Mouse (Mus musculus) ovary, postnatal 36 days (tissue): ENCODE results near the gene Zfp142.

Experiments used
- DNase-seq: peaks from one replicate; pipeline ENCODE4 v3.0.0; 2022; ENCODE audit warnings: low spot score, mixed read lengths

Gene Zfp142

DNA sequence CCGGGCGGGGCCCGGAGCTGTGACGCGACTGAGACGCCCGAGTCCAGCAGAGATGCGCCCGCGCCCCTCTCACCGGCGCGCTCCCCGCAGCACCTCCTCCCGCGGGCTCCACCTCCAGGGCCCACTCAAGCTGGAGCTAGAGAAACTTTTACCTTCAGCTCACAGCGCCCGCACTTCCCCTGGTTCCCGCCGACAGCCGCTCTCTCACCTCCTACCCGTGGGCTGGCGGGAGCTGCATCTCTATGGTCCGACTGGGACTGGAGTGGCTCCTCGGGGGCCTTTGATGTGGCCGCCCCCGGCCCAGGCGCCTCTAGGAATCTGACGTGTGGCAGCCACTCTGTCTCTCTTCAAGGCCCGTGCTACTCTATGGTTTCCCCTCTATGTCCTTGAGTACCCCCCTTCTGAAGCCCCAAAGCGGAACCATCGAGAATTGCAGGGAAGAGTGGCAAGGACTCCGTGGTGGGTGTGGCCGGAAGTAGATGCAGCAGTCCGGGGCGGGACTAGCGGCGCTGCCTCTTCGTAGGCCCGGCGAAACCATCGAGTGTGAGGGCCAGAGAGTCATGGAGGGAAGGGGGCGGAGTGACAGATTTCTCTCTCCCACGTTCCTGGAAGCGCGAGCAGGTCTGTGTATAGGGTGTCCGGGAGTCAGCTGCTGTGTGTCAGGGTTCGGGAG is at the start of gene Zfp142, which contains the start of gene Bcs1l:
TSS of gene Zfp142 (minus strand) at position 474 of the 673 bp plus-strand sequence.
TSS of gene Bcs1l (plus strand) at position 517 of the 673 bp plus-strand sequence.
- peak; percentile 97 for DNase-seq

DNA sequence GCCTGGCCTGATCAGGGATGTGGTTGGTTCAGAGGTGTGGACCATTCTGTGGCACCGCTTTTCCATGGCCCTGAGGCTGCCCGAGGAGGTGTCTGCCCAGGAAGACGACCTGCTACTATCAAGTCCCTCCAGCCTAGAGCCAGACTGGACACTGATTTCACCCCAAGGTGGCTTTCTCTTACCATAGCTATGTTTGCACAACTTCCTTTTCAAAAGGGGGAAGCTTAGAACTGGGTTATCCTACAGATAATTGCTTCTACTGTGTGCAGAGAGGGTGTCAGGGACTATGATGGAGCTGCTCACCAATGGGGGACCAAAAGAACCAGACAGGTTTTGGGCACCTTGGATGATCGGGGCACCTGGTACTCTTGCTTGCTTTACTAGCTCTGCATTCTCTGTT is 44.7 kb upstream of the Zfp142 start:
- DNase-seq, result no peak

DNA sequence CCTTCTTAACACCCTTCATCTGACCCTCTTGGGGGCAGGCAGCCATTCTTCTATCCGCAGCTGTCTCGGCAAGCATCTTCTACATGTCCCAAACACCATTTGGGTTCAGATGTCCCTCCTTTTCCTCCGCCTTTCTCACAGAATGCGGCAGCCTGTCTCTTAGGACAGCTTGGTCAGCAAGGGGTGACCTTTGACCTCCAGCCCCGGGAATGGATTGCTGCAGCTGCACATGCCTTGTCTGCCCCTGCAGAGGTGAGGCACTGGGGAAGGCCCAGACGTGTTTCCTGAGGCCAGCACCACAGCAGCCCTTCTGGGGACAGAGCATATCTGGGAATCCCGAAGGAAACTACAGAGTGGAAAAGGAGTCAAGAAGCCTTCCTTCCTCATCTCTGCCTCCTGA is 40.0 kb upstream of the Zfp142 start:
- DNase-seq, result no peak

GRCm38 (mm10) chr1:74626076-74626475 is 38.0 kb upstream of the Zfp142 start:
- DNase-seq, result no peak

DNA sequence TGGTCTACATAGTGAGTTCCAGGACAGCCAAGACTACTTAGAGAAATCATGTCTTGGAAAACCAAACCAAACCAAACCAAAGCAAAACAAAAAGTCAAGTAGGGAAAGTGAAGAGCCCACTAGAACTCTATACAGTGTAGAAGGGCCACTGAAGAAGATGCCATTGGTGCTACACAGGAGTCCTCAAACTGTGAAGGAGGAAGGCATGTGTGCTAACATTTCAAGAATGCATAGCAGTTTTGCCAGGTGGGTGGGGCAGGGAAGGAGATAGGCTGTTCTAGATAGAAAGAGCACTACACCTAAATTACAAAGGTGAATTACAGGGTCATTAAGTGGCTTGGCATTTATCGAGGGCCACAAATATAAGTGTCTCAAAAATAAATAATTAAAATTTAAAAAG is 36.1 kb upstream of the Zfp142 start:
- DNase-seq, result no peak

GRCm38 (mm10) chr1:74601267-74601962 is 13.4 kb upstream of the Zfp142 start, which contains the start of the genes Rnf25 and Stk36:
Rnf25 (minus strand) TSS chr1:74601397.
Stk36 (plus strand) TSS chr1:74601445.
- DNase-seq, result peak; percentile 78

DNA sequence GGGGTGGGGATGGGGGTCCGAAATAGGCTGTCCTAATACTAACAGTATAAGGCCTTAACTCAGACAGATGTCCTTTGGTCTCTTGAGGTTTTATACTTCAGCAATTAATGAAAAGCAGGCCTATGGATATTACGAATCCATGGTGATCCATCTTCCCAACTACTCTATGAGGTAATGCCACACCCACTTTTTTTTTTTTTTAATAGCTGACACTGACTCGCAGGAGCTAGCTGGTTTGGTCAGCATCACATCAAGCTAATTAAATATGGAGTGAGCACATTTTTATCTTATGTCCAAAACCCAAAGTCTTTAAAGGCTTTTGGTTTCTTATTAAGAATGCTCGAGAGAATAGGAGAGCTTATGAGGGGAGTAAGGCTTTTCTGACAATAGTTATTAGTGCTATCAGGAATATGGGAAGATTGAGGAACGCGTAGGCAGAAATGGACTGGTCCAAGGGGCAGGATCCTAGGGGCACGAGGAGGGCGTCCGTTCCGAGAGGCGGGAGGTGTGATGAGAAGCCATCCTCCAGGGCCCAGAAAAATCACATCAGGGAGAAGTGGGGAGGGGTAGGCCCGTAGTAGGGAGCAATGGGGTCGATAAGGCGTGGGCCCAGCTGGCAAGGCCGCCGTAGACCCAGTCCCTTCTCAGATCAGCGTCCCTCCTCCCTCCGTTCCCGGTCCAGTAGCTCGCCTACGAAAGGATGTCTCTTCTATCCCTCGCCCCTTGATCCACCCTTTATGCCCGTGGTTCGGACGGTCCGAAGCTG is 12.6 kb upstream of the Zfp142 start:
- no peak for DNase-seq

GRCm38 (mm10) chr1:74594434-74594833 is 6.4 kb upstream of the Zfp142 start:
- no peak for DNase-seq

- DNase-seq, result no peak
Observed at GRCm38 (mm10) chr1:74587233-74587772, 743 bp downstream of the Zfp142 start.

DNA sequence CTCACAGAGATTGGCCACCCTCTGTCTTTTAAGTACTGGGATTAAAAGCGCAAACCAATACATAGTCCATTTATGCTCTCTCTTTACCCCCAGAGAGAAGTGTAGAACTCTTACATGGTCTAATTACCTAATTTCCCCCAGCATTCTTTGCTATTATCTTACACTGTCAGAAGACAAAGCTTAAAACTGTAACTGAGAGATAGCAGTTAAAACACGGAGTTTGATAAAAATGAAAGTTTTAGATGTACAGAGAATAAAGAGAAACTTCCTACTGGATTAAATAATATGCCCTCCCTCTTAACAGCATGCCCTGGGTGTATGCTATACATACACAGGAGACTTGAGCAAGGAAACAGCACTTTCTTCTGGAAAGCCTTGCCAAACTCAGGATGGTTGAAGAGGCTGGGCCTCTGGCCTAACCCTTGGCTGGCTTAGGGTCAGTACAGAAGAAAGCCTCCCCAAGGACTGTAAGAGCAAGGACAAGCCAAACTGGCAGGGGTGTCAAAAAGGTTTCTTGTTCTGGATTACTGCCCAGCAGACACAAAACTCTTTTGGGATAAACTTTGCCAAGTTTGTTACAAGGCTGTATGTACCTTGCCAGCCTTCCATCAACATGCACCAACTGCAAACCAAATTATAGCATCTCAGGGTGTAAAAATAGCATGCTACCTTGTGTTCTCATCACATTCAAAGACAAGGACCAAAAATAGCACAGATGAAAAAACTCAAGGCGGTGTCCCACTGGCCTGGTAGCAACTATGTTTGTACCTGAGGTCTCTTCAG is 3.2 kb downstream of the Zfp142 start:
- no peak for DNase-seq

DNA sequence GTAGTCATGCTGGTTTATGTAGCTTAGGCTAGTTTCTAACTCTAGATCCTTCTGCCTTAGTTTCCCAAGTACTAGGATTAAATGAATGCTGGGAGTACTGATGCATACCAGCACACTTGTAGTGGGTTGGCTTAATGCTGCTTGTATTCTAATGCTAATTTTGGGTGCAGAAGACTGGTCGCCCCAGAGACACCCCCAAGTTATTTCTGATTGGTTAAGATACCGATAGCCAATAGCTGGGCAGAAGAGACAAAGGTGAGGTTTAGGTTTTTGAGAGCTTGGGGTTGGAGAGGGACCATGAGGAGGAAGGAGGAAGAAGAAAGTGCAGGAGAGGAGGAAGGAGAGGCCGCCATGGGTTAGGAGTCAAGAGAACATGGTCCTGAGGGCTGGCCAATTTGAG is 5.4 kb downstream of the Zfp142 start:
- no peak for DNase-seq

GRCm38 (mm10) chr1:74569739-74570719 is 18.0 kb downstream of the Zfp142 start:
- no peak for DNase-seq

- no peak for DNase-seq
Observed at GRCm38 (mm10) chr1:74565834-74566233, 22.2 kb downstream of the Zfp142 start.

DNA sequence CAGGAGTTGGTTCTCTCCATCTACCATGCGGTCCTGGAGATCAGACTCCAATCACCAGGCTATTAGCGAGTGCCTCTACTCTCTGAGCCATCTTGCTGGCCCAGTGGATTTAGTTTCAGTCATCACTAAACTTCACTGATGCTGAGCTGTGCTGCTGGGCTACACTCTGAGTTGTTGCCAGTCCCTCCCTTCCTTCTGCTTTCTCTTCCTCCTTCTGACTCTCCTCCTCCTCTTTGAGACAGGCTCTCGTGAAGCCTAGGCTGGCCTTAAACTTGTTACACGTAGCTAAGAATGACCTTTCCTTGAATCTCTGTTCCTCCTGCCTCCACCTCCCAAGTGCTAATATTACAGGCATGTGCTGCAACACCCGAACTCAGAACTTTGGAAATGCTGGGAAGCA is 29.0 kb downstream of the Zfp142 start:
- DNase-seq, result no peak

GRCm38 (mm10) chr1:74544184-74544583 is 43.9 kb downstream of the Zfp142 start, which contains the start of gene Usp37:
Usp37 (minus strand) TSS chr1:74544284.
- DNase-seq, result no peak

DNA sequence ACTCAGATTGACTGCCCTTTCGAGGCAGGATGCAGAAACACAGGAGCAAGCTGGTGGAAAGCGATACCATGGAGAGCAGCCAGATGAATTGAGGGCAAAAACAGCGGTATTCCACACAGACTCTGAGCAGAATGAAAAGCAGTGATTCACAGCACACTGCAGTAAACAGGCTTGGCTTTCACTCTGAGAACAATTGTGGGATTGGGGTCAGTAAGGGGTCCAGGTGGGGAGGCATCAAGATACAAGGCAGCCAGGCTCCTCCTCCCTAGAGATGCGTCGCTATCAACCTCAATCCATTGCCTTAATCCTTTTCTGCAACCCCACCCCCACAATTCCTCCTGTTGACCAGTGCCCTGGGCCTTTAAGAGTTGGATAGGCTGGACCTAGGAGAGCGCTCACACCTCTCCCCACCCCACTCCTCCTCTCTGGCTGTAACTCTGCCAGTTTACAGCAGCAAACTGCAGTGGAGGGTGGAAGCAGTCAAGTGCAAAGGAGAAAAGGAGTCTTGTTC is 45.5 kb downstream of the Zfp142 start, which contains the start of gene Plcd4:
TSS of gene Plcd4 (plus strand) at position 438 of the 511 bp plus-strand sequence.
- no peak for DNase-seq

DNA sequence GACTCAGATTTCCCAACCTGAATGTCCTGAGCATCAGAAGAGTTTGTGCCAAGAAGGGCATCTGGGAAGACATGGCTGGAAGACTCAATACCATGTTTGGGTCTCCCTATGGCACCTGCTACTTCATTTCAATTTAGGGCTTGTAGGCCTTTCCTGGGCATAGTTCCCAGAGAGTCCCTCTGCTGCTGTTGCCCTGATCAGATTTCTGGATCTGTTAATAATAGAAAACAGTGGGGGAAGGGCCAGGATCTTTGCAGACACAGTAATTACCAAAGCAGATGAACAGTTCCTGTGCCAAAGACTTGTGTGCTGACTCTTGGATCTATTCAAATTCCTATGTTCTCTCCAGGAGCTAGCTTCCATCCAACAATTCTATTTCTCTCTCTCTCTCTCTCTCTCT is 49.4 kb downstream of the Zfp142 start:
- no peak for DNase-seq

DNA sequence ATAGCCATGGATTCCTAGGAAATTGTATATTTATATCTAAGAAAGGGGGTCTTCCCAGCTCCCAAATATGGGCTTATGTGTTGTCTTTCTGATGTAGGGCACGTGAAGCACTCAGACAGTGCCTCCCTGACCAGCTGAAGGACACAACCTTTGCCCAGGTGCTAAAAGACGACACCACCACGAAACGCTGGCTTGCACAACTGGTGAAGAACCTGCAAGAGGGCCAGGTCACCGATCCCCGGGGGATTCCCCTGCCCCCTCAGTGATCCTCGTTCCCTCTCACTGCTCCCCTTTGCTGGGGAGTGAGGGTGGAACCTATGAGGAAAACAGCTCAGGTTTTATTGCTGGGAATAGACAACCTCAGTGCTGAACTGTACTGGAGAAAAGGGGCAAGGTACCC is 59.5 kb downstream of the Zfp142 start:
- no peak for DNase-seq

DNA sequence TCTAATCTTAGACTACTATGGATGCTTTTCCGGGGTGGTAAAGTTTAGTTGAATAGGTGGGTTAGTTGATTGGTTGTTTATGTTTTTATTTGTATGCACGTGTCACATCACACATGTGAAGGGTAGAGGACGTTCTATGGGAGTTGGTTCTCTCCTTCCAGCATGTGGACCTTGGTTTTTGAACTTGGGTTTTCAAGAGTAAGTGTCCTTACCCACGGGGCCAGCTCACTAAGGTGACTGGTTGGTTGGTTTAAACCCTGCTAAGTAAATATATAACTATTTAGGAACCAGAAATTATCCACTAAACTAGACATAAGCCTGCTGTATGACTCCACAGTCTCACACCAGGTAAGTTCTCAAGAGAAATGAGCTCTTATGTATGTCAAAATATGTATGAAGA is 63.3 kb downstream of the Zfp142 start:
- DNase-seq, result no peak

- no peak for DNase-seq
Observed at GRCm38 (mm10) chr1:74519875-74520274, 68.2 kb downstream of the Zfp142 start.
